22 mouse cellular contexts compared by ENCODE assay signal in genomic region chr7:126721635-126722034, GRCm38 (mm10). TPM values are rescaled to one million over a fixed set of nuclear protein-coding genes. Genes with fewer than 3 reads are reported as not detected.
DNase-seq lines count a peak whose midpoint lies in the region; ATAC-seq lines count a peak whose summit lies in the region.
"Had no signal": no experiment of that assay in that cellular context is flagged by ENCODE, and none has a peak within 500 bp of the region (broad histone marks: within the 10 kb centered on the region; RNA-seq: fewer than 3 reads in every experiment).

No protein-coding gene starts in this region.

- peak; percentile 77 for ATAC-seq in common myeloid progenitor, adult 5-6 weeks (replicated peaks; ENCODE audit: low read depth, poor library complexity, severe bottlenecking)
- ATAC-seq in megakaryocyte progenitor cell, adult 5-6 weeks (replicated peaks; ENCODE audit: poor library complexity) = peak; percentile 69
- ATAC-seq in liver, embryonic 11.5 days (replicated peaks; ENCODE audit: low FRiP score) = no peak
- no peak for ATAC-seq in midbrain, embryonic 15.5 days (replicated peaks)
- no peak for ATAC-seq in inflammation-experienced regulatory T-cells, adult 6 months
- ATAC-seq: forebrain, embryonic 13.5 days; forebrain, postnatal 0 days had no signal

- no peaks in the 10 kb centered on the region for H3K4me1 ChIP-seq in liver, embryonic 11.5 days (replicated peaks; ENCODE audit: control insufficient read depth, insufficient read depth, low read length)
- no peaks in the 10 kb centered on the region for H3K4me1 ChIP-seq in midbrain, embryonic 15.5 days
- H3K4me1 ChIP-seq: embryonic facial prominence, embryonic 13.5 days; forebrain, embryonic 13.5 days; heart, embryonic 15.5 days; hindbrain, embryonic 10.5 days had no signal

- 87% methylated on average over 13 of the region's 13 CpGs for WGBS in liver, embryonic 11.5 days
- WGBS in midbrain, embryonic 15.5 days = 90% methylated on average over 13 of the region's 13 CpGs

- H3K4me3 ChIP-seq in liver, embryonic 11.5 days (ENCODE audit: low read depth, low read length) = no peak overlapping the region
- no peak overlapping the region for H3K4me3 ChIP-seq in midbrain, embryonic 15.5 days
- H3K4me3 ChIP-seq: embryonic facial prominence, embryonic 13.5 days; forebrain, embryonic 13.5 days; heart, embryonic 15.5 days; hindbrain, embryonic 10.5 days had no signal

- no peaks in the 10 kb centered on the region for H3K27me3 ChIP-seq in liver, embryonic 11.5 days (replicated peaks; ENCODE audit: control insufficient read depth, insufficient read depth, low read length)
- no peaks in the 10 kb centered on the region for H3K27me3 ChIP-seq in midbrain, embryonic 15.5 days (replicated peaks)
- H3K27me3 ChIP-seq: CH12.LX; embryonic facial prominence, embryonic 13.5 days; forebrain, embryonic 13.5 days; heart, embryonic 15.5 days had no signal

- no peaks in the 10 kb centered on the region for H3K36me3 ChIP-seq in liver, embryonic 11.5 days (ENCODE audit: control insufficient read depth, insufficient read depth, low read length)
- no peaks in the 10 kb centered on the region for H3K36me3 ChIP-seq in midbrain, embryonic 15.5 days (replicated peaks)
- H3K36me3 ChIP-seq: embryonic facial prominence, embryonic 13.5 days; heart, embryonic 15.5 days; hindbrain, embryonic 10.5 days had no signal

- no peaks in the 10 kb centered on the region for H3K9me3 ChIP-seq in liver, embryonic 11.5 days (ENCODE audit: control insufficient read depth, low read length)
- H3K9me3 ChIP-seq in midbrain, embryonic 15.5 days = no peaks in the 10 kb centered on the region
- H3K9me3 ChIP-seq: embryonic facial prominence, embryonic 13.5 days; heart, embryonic 15.5 days; hindbrain, embryonic 10.5 days had no signal

- no peak overlapping the region for H3K4me2 ChIP-seq in liver, embryonic 11.5 days
- no peak overlapping the region for H3K4me2 ChIP-seq in midbrain, embryonic 15.5 days
- H3K4me2 ChIP-seq: embryonic facial prominence, embryonic 13.5 days; forebrain, embryonic 13.5 days; heart, embryonic 11.5 days; heart, embryonic 15.5 days; hindbrain, embryonic 14.5 days had no signal

- no peak overlapping the region for H3K27ac ChIP-seq in liver, embryonic 11.5 days (ENCODE audit: low read depth, low read length)
- H3K27ac ChIP-seq in midbrain, embryonic 15.5 days = no peak overlapping the region
- H3K27ac ChIP-seq: embryonic facial prominence, embryonic 13.5 days; forebrain, embryonic 13.5 days; heart, embryonic 15.5 days; hindbrain, embryonic 10.5 days; hindbrain, embryonic 14.5 days had no signal

- H3K9ac ChIP-seq in liver, embryonic 11.5 days (ENCODE audit: low read depth, low read length) = no peak overlapping the region
- H3K9ac ChIP-seq in midbrain, embryonic 15.5 days = no peak overlapping the region
- H3K9ac ChIP-seq: embryonic facial prominence, embryonic 13.5 days; forebrain, embryonic 13.5 days; forebrain, postnatal 0 days; heart, embryonic 15.5 days; hindbrain, embryonic 14.5 days had no signal

- peak; percentile 89 for DNase-seq in heart, adult 11 months
- DNase-seq in heart, adult 18-20 months = no peak
- no peak for DNase-seq in liver, embryonic 11.5 days (ENCODE audit: low spot score)
- DNase-seq: adrenal gland, adult 2 months; adrenal gland, postnatal 25 days; cerebellum, adult 11 months; cerebellum, adult 8-10 months; cerebellum, postnatal 14 days; forebrain, postnatal 0 days; gastrocnemius, postnatal 14 days; heart, postnatal 14 days had no signal

RNA-seq across cellular contexts. Expression of gene Coro1a, which starts 14.0 kb away (rescaled TPM):
- 10 to 100 TPM in 1 of 2 experiments, 1 to 10 TPM in 1; 9.3 to 28.6 TPM for total RNA-seq in heart, adult 18-20 months (2021)
- total RNA-seq in common myeloid progenitor, adult 5-6 weeks (2017) = 301 and 302 TPM in 2 replicates
- 259 and 365 TPM in 2 replicates for total RNA-seq in megakaryocyte progenitor cell, adult 5-6 weeks (2015)
- total RNA-seq in megakaryocyte progenitor cell, adult 5-6 weeks (2017) = 366 and 525 TPM in 2 replicates
- 94.0 and 94.9 TPM in 2 replicates for polyA plus RNA-seq in liver, embryonic 11.5 days (2014; fragmentation: Nextera tagmentation; extraction: Ambion mirVana)
- 119 and 127 TPM in 2 replicates for polyA plus RNA-seq in midbrain, embryonic 15.5 days (2015; fragmentation: Nextera tagmentation; extraction: Ambion mirVana)
- 1,000 to 10,000 TPM; 2,119 to 2,488 (median 2,393) TPM for polyA plus RNA-seq in inflammation-experienced regulatory T-cells, adult 6 months (2017; shearing (Covaris generic))

RNA-seq across cellular contexts. Expression of gene Slx1b, which starts 26.1 kb away (rescaled TPM):
- total RNA-seq in heart, adult 18-20 months (2021) = 1 to 10 TPM; 3.7 to 4.1 TPM
- 3.4 and 6.0 TPM in 2 replicates for total RNA-seq in common myeloid progenitor, adult 5-6 weeks (2017)
- total RNA-seq in megakaryocyte progenitor cell, adult 5-6 weeks (2015) = 4.2 and 4.8 TPM in 2 replicates
- 4.6 and 4.7 TPM in 2 replicates for total RNA-seq in megakaryocyte progenitor cell, adult 5-6 weeks (2017)
- 6.6 and 7.7 TPM in 2 replicates for polyA plus RNA-seq in liver, embryonic 11.5 days (2014; fragmentation: Nextera tagmentation; extraction: Ambion mirVana)
- 18.3 and 20.9 TPM in 2 replicates for polyA plus RNA-seq in midbrain, embryonic 15.5 days (2015; fragmentation: Nextera tagmentation; extraction: Ambion mirVana)
- polyA plus RNA-seq in inflammation-experienced regulatory T-cells, adult 6 months (2017; shearing (Covaris generic)) = 10 to 100 TPM; 11.7 to 18.2 (median 13.3) TPM

RNA-seq across cellular contexts. Expression of gene Bola2, which starts 26.4 kb away (rescaled TPM):
- 10 to 100 TPM; 60.1 to 60.4 TPM for total RNA-seq in heart, adult 18-20 months (2021)
- 119 and 144 TPM in 2 replicates for total RNA-seq in common myeloid progenitor, adult 5-6 weeks (2017)
- total RNA-seq in megakaryocyte progenitor cell, adult 5-6 weeks (2015) = 89.8 and 95.2 TPM in 2 replicates
- 168 and 218 TPM in 2 replicates for total RNA-seq in megakaryocyte progenitor cell, adult 5-6 weeks (2017)
- 210 and 217 TPM in 2 replicates for polyA plus RNA-seq in liver, embryonic 11.5 days (2014; fragmentation: Nextera tagmentation; extraction: Ambion mirVana)
- 116 and 126 TPM in 2 replicates for polyA plus RNA-seq in midbrain, embryonic 15.5 days (2015; fragmentation: Nextera tagmentation; extraction: Ambion mirVana)
- 100 to 1,000 TPM in 2 of 3 experiments, 10 to 100 TPM in 1; 89.3 to 196 (median 149) TPM for polyA plus RNA-seq in inflammation-experienced regulatory T-cells, adult 6 months (2017; shearing (Covaris generic))

RNA-seq across cellular contexts. Expression of gene Mapk3, which starts 37.8 kb away (rescaled TPM):
- total RNA-seq in heart, adult 18-20 months (2021) = 10 to 100 TPM; 37.2 to 46.7 TPM
- total RNA-seq in common myeloid progenitor, adult 5-6 weeks (2017) = 23.0 and 28.2 TPM in 2 replicates
- 86.5 and 106 TPM in 2 replicates for total RNA-seq in megakaryocyte progenitor cell, adult 5-6 weeks (2015)
- total RNA-seq in megakaryocyte progenitor cell, adult 5-6 weeks (2017) = 36.0 and 41.3 TPM in 2 replicates
- 34.0 and 39.3 TPM in 2 replicates for polyA plus RNA-seq in liver, embryonic 11.5 days (2014; fragmentation: Nextera tagmentation; extraction: Ambion mirVana)
- 110 and 111 TPM in 2 replicates for polyA plus RNA-seq in midbrain, embryonic 15.5 days (2015; fragmentation: Nextera tagmentation; extraction: Ambion mirVana)
- 10 to 100 TPM; 15.9 to 20.8 (median 17.2) TPM for polyA plus RNA-seq in inflammation-experienced regulatory T-cells, adult 6 months (2017; shearing (Covaris generic))

RNA-seq across cellular contexts. Expression of gene Gdpd3, which starts 44.5 kb away (rescaled TPM):
- 1 to 10 TPM in 1 of 2 experiments, under 1 TPM in 1; 0.27 to 1.6 TPM for total RNA-seq in heart, adult 18-20 months (2021)
- total RNA-seq in common myeloid progenitor, adult 5-6 weeks (2017) = 2.3 and 5.1 TPM in 2 replicates
- 8.4 and 13.3 TPM in 2 replicates for total RNA-seq in megakaryocyte progenitor cell, adult 5-6 weeks (2015)
- total RNA-seq in megakaryocyte progenitor cell, adult 5-6 weeks (2017) = 7.1 and 7.7 TPM in 2 replicates
- polyA plus RNA-seq in liver, embryonic 11.5 days (2014; fragmentation: Nextera tagmentation; extraction: Ambion mirVana) = 0.87 and 0.96 TPM in 2 replicates
- polyA plus RNA-seq in midbrain, embryonic 15.5 days (2015; fragmentation: Nextera tagmentation; extraction: Ambion mirVana) = 2.2 and 2.3 TPM in 2 replicates
- 100 to 1,000 TPM in 2 of 3 experiments, 10 to 100 TPM in 1; 97.0 to 604 (median 276) TPM for polyA plus RNA-seq in inflammation-experienced regulatory T-cells, adult 6 months (2017; shearing (Covaris generic))

Comparison
In these comparisons a context has a peak if more than half of its experiments do, and no peak if none do; other contexts are left out.
1. ATAC-seq: peak in common myeloid progenitor, adult 5-6 weeks (single experiment) and megakaryocyte progenitor cell, adult 5-6 weeks (single experiment); none in liver, embryonic 11.5 days (single experiment), midbrain, embryonic 15.5 days (single experiment) and inflammation-experienced regulatory T-cells, adult 6 months (single experiment).
2. RNA of gene Coro1a, which starts 14.0 kb away (total RNA-seq): 259 to 525 TPM in megakaryocyte progenitor cell, adult 5-6 weeks and 301 to 302 TPM in common myeloid progenitor, adult 5-6 weeks; 9.3 to 28.6 TPM in heart, adult 18-20 months; every median in the first group is over 4 times any median in the second.